Mouse (Mus musculus): ENCODE measurements around the gene Gm5796.
"Not testable (repeated sequence)": the region's sequence is repeated elsewhere in the genome, so short reads cannot be mapped to it uniquely, and the experiment has no call there.

Gene Gm5796

GRCm38 (mm10) chr14:4023641-4024040 is at the start of gene Gm5796:
Gene Gm5796 (plus strand): TSS chr14:4023941.
- DNase-seq (ENCODE audit: low spot score in 2 of 2) = not testable (repeated sequence)

GRCm38 (mm10) chr14:3998094-3998493 is 25.6 kb upstream of the Gm5796 start, which contains the start of gene Gm3099:
Gene Gm3099 (plus strand): TSS chr14:3998394.
- DNase-seq (ENCODE audit: low spot score in 2 of 2) = not testable (repeated sequence)

DNA sequence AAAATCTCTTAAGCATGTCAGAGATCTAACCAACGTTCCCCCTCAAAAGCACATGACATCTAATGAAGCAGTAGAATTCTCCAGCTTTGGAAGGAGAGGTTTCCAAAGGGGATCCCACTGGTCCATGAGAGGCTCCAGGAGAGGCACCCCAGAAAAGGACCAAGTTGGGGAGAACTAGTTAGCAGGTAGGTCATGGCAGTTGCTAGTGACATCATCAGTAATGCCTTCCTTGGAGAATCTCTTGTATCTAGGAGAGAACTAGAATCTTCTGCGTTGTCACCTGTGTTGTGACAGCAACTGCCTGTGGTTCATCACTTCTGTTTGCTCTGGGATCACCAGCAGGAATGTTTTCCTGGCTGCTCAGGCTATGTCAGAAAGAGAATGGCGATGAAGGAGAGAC is 60.1 kb downstream of the Gm5796 start, which contains the start of gene Gm3115:
Gene Gm3115, plus strand, starts transcription at position 301 of the 400 bp plus-strand sequence.
- DNase-seq (ENCODE audit: low spot score in 2 of 2) = not testable (repeated sequence)
